Mouse (Mus musculus) frontal cortex, adult (tissue): Measurements from ENCODE around the gene Olfr907.

Source experiments
- ATAC-seq: cut with Nextera tagmentation; 2 replicates; pipeline ENCODE4 v1.9.2; 2017; ENCODE audit warnings: mild to moderate bottlenecking, moderate library complexity, mixed read lengths; ENCODE audit not compliant: low TSS enrichment

Gene Olfr907

DNA sequence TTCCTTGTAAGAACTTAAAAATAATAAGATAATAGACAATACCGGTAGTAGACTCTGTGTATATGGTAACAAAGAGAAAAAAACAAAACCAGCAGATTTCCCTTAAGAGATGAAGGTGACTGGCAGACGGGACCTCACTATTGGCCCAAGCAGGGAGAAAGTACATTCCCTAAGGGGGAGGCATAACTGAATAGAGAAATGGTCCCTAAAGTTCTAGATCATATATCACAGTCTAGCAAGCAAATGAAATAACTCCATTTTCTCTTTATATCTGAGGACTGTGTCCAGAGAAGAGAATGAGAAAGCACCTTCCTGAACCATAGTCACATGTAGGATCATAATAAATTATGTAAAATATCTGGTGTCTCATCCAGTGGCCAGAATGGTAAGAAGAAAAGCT, at the start of gene Olfr907:
TSS of gene Olfr907 (plus strand) at position 301 of the 400 bp plus-strand sequence.
- ATAC-seq: no peak

DNA sequence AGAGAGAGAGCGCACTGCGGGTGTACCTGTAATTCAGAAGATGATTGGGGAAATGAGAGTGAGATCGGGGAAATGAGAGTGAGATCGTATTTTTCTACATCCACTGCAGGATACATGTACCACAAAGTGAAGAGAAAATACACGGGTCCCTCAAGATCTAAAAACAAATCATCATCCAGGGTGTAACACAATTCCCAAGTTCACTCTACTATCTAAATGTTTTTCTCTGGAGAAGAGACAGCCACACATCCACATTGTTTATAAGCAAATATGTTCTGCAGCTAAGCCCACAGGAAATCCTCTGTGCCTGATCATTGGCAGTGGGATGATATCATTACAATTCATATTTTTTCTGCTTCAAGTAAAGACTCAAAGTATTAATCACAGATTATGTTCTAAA, 48.2 kb upstream of the Olfr907 start, which contains the start of gene Olfr902:
TSS of gene Olfr902 (plus strand) at position 301 of the 400 bp plus-strand sequence.
- ATAC-seq: no peak

DNA sequence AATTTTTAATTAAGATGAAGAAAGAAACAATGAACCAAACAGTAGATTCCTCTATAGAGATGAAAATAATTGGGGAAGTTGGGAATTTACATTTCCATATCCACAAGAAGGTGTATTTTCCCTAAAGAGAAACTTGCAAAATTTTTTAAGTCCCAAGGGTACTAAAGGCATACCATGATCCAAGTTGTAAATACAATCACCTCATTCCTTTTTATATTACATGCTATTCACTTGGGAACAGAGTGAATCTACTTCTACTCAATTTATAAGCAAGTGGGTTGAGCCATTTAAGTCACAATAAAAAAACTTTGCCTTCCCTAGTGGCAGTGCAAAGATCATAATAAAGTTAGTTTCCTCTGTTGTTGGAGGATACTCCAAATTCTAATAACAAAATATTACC, 32.8 kb upstream of the Olfr907 start, which contains the start of gene Olfr904:
TSS of gene Olfr904 (plus strand) at position 301 of the 400 bp plus-strand sequence.
- ATAC-seq: no peak

DNA sequence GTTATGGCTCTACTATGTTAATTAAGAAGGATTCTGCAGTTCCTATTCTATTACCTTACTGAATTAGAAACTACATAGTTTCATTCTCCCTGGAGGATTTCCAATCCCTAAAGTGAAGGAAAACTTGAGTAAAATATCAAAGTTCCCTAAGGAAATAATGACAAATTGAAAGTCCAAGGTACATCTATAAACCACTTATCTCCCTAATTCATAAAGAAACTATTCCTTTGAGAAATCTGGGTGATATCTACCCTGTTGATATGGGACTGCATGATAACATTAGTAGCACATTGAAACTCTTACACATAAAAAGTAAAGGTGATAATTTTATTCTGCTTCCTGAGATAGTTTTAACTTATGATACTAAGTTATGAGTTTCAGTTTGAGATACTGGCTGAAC, 24.8 kb upstream of the Olfr907 start, which contains the start of gene Olfr905:
TSS of gene Olfr905 (plus strand) at position 301 of the 400 bp plus-strand sequence.
- no peak for ATAC-seq

DNA sequence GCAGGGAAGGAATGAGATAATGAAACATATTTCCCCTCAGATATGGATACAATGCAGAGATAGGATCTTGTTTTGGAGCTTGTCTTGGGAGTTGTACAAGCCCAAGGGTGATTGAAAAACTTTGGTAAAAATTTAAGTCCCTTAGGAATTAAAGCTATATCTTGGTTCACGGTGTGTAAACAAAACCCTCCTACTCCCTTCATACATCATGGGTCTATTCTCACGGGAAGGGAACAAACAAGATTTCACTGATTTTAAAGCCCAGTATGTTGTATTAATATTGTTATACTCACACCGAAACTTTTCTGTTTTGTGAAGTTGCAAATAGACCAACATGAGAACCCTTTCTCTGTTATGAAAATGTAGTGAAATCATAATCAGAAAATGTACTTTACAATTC, 8.8 kb upstream of the Olfr907 start, which contains the start of gene Olfr906:
TSS of gene Olfr906 (plus strand) at position 301 of the 400 bp plus-strand sequence.
- no peak for ATAC-seq

DNA sequence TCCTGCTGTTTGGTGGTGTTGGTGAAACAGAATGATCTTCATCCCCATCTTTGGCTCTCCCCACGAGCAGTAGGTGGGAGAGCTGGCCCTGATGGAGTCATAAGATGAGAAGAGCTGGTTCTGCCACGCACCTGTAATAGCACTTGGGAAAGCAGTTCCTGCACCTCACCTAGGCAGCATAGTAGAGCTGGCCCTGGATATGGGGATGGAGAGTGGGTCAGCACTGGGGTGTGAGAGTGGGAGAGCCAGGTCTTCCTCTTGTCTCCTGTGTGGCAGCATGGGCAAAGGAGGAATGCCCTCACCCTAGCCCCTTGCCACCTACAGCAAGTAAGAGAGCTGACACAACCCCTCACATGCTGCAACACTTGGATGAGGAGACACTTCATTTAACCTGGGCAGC, 16.8 kb downstream of the Olfr907 start:
- ATAC-seq: no peak

DNA sequence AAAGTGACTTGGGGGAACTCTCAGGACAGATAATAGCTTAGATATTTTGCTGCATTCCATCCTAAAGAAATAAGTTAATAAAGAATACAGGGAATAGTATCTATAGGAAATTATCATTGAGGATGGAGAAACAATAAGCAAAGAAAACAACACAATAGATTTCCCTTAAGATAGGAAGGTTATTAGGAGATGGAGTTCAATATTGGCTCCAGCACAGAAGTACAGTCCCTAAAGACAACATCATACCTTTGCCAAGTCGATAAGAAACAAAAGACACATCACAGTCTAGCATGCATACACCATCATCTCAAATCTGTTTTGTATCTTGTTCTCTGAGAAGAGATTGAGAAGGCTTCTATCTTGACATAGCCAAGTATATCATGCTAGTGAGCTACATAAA, 25.7 kb downstream of the Olfr907 start, which contains the start of gene Olfr911-ps1:
TSS of gene Olfr911-ps1 (plus strand) at position 301 of the 400 bp plus-strand sequence.
- ATAC-seq: no peak

DNA sequence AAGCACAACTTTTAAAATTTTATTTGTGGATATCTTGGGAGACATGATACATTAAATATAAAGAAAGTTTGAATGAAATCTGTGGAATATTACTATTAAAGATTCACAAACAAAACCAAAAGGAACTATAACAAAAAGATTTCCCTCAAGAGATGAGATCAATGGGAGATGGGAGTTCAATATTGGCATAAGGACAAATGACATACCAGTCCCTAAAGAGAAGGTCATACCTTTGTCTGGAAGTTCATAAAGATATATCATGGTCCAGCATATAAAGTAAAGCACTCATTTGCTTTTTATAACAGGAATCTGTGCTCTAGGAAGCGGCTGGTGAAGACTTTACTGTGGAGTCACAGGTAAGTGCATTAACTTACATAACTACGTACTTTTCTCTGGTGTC, 41.9 kb downstream of the Olfr907 start, which contains the start of gene Olfr910:
TSS of gene Olfr910 (plus strand) at position 301 of the 400 bp plus-strand sequence.
- no peak for ATAC-seq
